Mouse (Mus musculus): ENCODE measurements around the gene Irak1bp1.

DNA sequence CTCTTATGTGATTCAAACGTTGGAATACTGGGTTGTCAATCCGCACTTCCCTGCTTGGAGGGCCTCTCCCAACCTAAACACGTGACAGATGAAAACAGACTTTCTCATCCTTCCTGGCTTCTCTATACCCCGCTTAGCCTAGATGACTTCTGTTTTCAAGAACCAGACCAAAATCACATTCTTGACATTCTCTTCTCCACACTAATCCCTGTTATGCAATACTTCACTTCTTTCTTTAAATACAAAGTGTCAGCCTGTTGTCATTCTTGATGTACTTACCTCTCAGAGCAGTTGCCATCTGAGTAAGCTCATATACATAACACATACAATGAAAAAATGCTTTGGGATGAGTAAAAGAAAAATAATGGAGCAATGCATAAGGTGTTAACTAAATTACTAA is 2.6 kb downstream of the Irak1bp1 start:
- TF ChIP-seq POLR2A (IDR thresholded peaks at IDR 0.05; ENCODE audit: control insufficient read depth, extremely low read depth, insufficient read depth, low read length, poor library complexity) (no peak), CTCF (IDR thresholded peaks at IDR 0.05; ENCODE audit: borderline replicate concordance, control insufficient read depth, extremely low read depth, insufficient read depth, low read length, poor library complexity) (no peak)
